Mouse (Mus musculus) left cerebral cortex, postnatal 4 days (tissue): ENCODE results near the gene Bod1. TPM values are rescaled to one million over a fixed set of nuclear protein-coding genes. Genes with fewer than 3 reads are reported as not detected.

Experiments used
- DNase-seq: peaks from one replicate; pipeline ENCODE4 v3.0.0-alpha.2; 2022
- intact Hi-C: fragments of 180-260 bp; cut with DNase I; formaldehyde crosslinking; loops from one replicate; pipeline ENCODE4 v1.15.1; 2025
- total RNA-seq, 2 experiments: library from RNA; stranded (reverse); gene quantifications; 2 replicates each; pipeline ENCODE4 v1.2.3; 2021

Gene Bod1
- 10 to 100 TPM; 96.7 to 99.4 TPM for total RNA-seq

GRCm38 (mm10) chr11:31671354-31672169 lies at the start of gene Bod1:
Gene Bod1 (minus strand): TSS chr11:31671885.
- intact Hi-C loops: loop anchor here (10.0 kb wide), 1 partner anchor 493 kb away; no protein-coding TSS in a partner anchor
- DNase-seq: peak; percentile 95

GRCm38 (mm10) chr11:31719090-31719489 lies 47.4 kb upstream of the Bod1 start:
- intact Hi-C loops: no loop called here
- no peak for DNase-seq

GRCm38 (mm10) chr11:31717926-31718735 lies 46.4 kb upstream of the Bod1 start:
- DNase-seq: no peak
- intact Hi-C loops: no loop called here

- intact Hi-C loops: no loop called here
- peak; percentile 89 for DNase-seq
Measured at GRCm38 (mm10) chr11:31713641-31714121, 42.0 kb upstream of the Bod1 start.

- no peak for DNase-seq
- intact Hi-C loops: no loop called here
Measured at GRCm38 (mm10) chr11:31713116-31713515, 41.4 kb upstream of the Bod1 start.

- DNase-seq: no peak
- intact Hi-C loops: no loop called here
Measured at GRCm38 (mm10) chr11:31707771-31708170, 36.1 kb upstream of the Bod1 start.

- intact Hi-C loops: no loop called here
- no peak for DNase-seq
Measured at GRCm38 (mm10) chr11:31703173-31703572, 31.5 kb upstream of the Bod1 start.

- no peak for DNase-seq
- intact Hi-C loops: no loop called here
Measured at GRCm38 (mm10) chr11:31701901-31702300, 30.2 kb upstream of the Bod1 start.

- DNase-seq: no peak
- intact Hi-C loops: no loop called here
Measured at GRCm38 (mm10) chr11:31699502-31699901, 27.8 kb upstream of the Bod1 start.

- intact Hi-C loops: no loop called here
- DNase-seq: peak; percentile 90
Measured at GRCm38 (mm10) chr11:31694801-31695200, 23.1 kb upstream of the Bod1 start.

- no peak for DNase-seq
- intact Hi-C loops: no loop called here
Measured at GRCm38 (mm10) chr11:31694109-31694508, 22.4 kb upstream of the Bod1 start.

GRCm38 (mm10) chr11:31693322-31693721 lies 21.6 kb upstream of the Bod1 start:
- DNase-seq: no peak
- intact Hi-C loops: no loop called here

- no peak for DNase-seq
- intact Hi-C loops: loop anchor here (10.0 kb wide), 1 partner anchor 66 kb away; no protein-coding TSS in a partner anchor
Measured at GRCm38 (mm10) chr11:31688956-31689355, 17.3 kb upstream of the Bod1 start.

GRCm38 (mm10) chr11:31684913-31685567 lies 13.4 kb upstream of the Bod1 start:
- no peak for DNase-seq
- intact Hi-C loops: loop anchor here (10.0 kb wide), 1 partner anchor 70 kb away; no protein-coding TSS in a partner anchor

GRCm38 (mm10) chr11:31684126-31684525 lies 12.4 kb upstream of the Bod1 start:
- intact Hi-C loops: loop anchor here (10.0 kb wide), 1 partner anchor 71 kb away; no protein-coding TSS in a partner anchor
- no peak for DNase-seq

- DNase-seq: no peak
- intact Hi-C loops: loop anchor here (5.0 to 10.0 kb wide), 3 partner anchors 75 to 485 kb away; partner anchors contain the start of gene Cpeb4
Measured at GRCm38 (mm10) chr11:31679840-31680381, 8.2 kb upstream of the Bod1 start.

GRCm38 (mm10) chr11:31677309-31677708 lies 5.6 kb upstream of the Bod1 start:
- intact Hi-C loops: loop anchor here (2.0 to 10.0 kb wide), 3 partner anchors 195 to 487 kb away; partner anchors contain the start of gene Cpeb4
- no peak for DNase-seq

GRCm38 (mm10) chr11:31676661-31677252 lies 5.1 kb upstream of the Bod1 start:
- intact Hi-C loops: loop anchor here (2.0 to 10.0 kb wide), 3 partner anchors 196 to 488 kb away; partner anchors contain the start of gene Cpeb4

GRCm38 (mm10) chr11:31675430-31675829 lies 3.7 kb upstream of the Bod1 start:
- DNase-seq: peak; percentile 24
- intact Hi-C loops: loop anchor here (5.0 to 10.0 kb wide), 2 partner anchors 197 to 489 kb away; partner anchors contain the start of gene Cpeb4

More at GRCm38 (mm10) chr11:31676661-31677252, 5.1 kb upstream of the Bod1 start:
- no peak for DNase-seq

GRCm38 (mm10) chr11:31672170-31672563 lies 482 bp upstream of the Bod1 start:
- intact Hi-C loops: loop anchor here (10.0 kb wide), 1 partner anchor 493 kb away; no protein-coding TSS in a partner anchor
- DNase-seq: no peak
